Mouse (Mus musculus): Measurements from ENCODE around the gene Rnf167. TPM values are rescaled to one million over a fixed set of nuclear protein-coding genes. Genes with fewer than 3 reads are reported as not detected.

Gene Rnf167
- polyA plus RNA-seq, 2 experiments from 2014 or later: 389 to 496 TPM

GRCm38 (mm10) chr11:70638293-70638692 lies 8.7 kb upstream of the Rnf167 start:
- ATAC-seq: no peak

DNA sequence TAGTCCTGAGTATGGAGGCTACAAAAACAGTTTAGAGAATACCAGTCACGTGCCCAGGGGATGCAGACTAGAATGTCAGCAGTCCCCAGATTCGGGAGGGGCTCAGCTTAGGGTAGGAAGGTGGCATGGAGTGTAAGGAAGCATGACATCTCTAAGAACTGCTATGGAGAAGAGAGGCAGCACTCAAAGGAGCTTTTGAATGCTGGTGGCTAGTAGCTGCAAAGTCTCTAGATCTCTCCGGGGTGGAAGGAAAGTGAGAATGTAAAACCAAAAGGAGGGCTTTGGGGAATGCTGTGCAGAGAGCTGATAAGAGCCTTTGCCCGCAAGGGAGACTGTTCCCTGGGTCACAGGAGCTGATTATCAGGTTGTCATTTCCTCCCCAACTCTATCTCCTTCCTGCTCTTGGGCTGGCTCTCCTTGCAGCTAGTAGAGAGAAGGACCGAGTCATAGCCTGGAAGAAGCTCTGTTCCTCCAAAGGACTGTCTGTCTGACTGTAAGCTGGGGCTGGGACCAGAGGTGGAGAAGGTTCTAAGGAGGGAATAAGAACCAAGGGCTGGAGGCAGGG lies 8.2 kb upstream of the Rnf167 start, which contains the start of gene Gp1ba:
Gene Gp1ba, plus strand, starts transcription at position 409 of the 565 bp plus-strand sequence.
- ATAC-seq: no peak

DNA sequence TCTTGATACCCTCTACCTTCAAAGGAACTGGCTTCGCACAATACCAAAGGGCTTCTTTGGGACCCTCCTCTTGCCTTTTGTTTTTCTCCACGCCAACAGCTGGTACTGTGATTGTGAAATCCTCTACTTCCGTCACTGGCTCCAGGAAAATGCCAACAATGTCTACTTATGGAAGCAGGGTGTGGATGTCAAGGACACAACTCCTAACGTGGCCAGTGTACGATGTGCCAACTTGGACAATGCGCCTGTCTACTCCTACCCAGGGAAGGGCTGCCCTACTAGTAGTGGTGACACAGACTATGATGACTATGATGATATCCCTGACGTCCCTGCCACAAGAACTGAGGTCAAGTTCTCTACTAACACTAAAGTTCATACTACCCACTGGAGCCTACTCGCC lies 7.1 kb upstream of the Rnf167 start:
- no peak for ATAC-seq

GRCm38 (mm10) chr11:70641241-70641640 lies 5.8 kb upstream of the Rnf167 start:
- ATAC-seq: no peak

GRCm38 (mm10) chr11:70643051-70643450 lies 4.0 kb upstream of the Rnf167 start:
- no peak for ATAC-seq

GRCm38 (mm10) chr11:70644564-70645103 lies 2.4 kb upstream of the Rnf167 start:
- no peak for ATAC-seq

GRCm38 (mm10) chr11:70645461-70646258 lies 1.4 kb upstream of the Rnf167 start:
- no peak for ATAC-seq

DNA sequence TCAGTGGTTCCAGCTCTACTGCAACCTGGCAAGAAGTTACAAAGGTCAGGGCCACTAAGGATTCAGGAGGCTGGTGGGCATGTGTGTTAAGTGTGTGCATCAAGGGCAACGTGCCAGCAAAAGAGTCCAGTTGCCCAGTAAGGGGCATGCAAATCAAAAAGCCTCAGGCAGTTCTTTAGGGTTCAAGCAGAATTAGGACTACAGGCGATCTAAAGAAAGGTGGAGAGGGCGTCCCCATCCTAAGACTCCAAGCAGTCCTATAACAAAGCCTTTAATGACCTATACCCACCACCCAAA lies 828 bp upstream of the Rnf167 start:
- no peak for ATAC-seq

- no peak for ATAC-seq
Observed at GRCm38 (mm10) chr11:70647716-70648420, 833 bp downstream of the Rnf167 start.

DNA sequence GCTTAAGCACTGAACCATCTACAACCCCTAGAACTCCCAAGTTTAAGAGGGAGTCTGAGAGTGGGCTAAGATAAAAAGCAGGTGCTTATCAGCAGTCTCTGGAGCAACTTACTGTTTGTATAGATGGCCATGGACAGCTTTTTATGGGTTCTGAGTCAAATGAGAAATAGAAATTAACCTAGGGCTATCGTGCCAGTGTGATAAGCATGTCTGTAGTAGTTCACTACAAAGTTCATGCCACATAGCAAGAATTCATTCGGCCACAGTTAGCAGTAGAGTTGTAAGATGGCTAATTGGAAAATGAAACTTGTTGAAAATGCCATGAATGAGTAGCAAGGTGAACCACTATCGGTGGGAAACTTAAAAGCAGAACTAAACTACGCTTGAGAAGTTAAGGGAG lies 1.5 kb downstream of the Rnf167 start:
- ATAC-seq: no peak

DNA sequence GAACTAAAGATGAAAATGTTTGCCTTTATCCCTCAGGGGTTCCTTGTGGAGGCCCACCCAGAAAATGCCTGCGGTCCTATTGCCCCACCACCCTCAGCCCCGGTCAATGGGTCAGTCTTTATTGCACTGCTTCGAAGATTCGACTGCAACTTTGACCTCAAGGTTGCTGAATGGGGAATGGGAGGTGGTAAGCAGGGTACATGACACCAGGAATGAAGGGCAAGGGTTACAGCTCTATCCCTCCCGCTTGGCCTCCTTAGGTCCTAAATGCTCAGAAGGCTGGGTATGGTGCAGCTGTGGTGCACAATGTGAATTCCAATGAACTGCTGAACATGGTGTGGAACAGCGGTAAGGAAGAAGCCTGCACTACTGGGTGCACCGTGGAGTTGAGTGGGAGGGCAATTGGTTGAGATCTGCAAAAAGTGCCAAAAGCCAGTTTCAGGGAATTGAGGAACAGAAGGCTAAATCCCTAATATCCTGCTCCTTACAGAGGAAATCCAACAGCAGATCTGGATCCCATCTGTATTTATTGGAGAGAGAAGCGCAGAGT lies 2.2 kb downstream of the Rnf167 start:
- no peak for ATAC-seq

DNA sequence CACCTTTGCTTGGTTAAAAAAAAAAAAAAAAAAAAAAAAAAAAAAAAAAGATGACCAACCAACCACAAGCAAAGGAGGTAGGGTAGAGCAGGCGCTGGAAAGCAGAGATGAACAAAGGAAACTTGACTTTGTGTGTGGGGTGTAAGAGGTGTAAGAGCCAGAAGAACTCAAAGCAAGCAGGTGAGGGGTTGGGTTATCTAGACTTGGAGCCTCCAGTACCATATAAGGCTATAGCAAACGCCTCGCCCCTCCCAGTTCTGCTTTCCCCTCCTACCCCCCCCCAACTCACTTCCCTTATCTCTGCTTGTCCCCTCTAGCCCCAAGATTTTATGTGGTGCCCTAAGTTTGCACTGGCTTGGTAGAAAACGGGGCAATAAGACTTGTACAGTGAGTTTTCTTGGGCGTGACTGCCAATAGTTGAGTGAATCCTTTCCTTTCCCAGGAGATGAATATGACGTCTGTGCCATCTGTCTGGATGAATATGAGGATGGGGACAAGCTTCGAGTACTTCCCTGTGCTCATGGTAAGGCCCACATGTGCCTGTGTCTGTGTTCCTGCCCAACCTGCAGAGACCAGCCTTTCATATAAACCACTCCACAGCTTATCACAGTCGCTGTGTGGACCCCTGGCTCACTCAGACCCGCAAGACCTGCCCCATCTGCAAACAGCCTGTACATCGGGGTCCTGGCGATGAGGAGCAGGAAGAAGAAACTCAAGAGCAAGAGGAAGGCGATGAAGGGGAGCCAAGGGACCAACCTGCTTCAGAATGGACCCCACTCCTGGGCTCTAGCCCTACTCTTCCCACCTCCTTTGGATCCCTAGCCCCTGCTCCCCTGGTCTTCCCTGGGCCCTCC lies 3.5 kb downstream of the Rnf167 start:
- peak; percentile 48 for ATAC-seq

GRCm38 (mm10) chr11:70651391-70651790 lies 4.4 kb downstream of the Rnf167 start:
- no peak for ATAC-seq

DNA sequence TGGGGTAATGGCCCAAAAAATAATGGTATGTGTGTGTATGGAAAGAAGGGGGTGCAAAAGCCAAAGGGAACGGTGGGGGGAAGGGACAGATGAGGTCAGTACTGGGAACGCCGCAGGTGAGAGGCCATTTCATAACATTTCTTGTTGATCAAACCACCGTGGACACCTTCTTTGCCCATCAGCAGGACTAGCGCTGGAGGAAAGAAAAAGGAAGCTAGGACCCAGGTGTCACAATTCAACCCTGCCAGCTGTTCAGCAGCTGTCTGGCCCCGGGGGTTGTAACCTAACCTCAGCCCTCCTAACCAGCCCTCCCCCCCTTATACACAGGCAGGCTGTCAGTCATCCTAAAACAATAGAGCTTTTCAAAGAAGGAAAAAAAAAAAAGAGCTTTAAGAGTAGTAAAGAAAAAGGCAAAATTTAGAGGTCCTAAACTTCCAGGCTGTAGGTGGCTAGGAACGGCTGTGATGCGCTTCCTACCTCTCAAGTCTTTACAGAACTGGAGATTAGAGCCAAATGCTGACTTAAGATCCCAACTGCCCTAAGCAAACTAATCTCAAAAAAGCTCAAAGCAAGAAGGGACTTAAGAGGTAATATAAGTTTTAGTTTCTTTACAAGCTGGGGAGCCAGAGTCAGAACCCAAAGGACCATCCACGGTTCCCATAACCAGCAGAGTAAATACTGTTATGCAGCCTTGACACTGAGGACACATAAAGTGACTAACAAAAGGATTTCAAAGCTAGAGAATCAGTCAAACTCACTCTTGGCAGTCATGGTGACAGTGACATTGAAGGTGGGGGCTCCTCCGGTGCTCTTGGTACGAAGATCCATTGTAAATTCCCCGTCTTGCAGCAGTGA lies 5.2 kb downstream of the Rnf167 start:
- ATAC-seq: no peak

- ATAC-seq: no peak
Observed at GRCm38 (mm10) chr11:70652884-70653344, 5.9 kb downstream of the Rnf167 start.

GRCm38 (mm10) chr11:70653345-70654197 lies 6.5 kb downstream of the Rnf167 start:
- peak; percentile 17 for ATAC-seq

DNA sequence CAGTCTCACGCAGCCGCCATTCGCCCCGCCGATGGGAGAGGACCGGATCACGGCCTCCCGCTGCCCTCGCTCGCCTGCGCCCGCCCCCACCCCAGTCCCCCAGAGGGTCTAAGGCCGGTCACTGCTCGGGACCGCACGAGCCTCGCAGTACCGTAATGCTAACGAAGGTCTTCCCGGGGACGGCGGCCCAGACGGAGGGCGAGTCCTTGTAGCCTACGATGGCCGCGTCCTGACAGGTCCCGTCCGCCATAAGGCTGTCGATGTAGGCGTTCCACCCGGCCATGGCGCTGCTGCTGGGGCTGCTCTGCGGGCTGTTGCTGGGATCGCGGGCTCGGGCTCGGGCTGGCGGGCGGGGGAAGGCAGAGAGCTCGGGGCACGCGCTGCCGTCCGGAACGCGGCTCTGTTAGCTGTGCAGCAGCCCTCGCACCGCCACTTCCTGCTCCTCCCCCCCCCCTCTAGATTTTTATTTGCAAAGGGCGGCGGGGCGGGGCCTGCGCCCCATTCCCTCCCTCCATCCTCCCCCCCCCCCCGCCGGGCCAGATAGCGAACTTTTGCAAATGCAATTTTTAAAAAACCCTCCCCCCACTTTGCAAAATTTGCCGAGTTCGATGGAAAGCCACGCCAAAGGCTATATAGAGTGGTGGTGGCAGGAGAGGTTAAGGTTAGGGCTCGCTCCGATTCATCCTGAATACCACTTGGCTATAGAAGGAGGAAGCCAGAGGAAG lies 7.3 kb downstream of the Rnf167 start, which contains the start of gene Pfn1:
Gene Pfn1, minus strand, starts transcription at position 447 of the 725 bp plus-strand sequence.
- peak; percentile 36 for ATAC-seq

DNA sequence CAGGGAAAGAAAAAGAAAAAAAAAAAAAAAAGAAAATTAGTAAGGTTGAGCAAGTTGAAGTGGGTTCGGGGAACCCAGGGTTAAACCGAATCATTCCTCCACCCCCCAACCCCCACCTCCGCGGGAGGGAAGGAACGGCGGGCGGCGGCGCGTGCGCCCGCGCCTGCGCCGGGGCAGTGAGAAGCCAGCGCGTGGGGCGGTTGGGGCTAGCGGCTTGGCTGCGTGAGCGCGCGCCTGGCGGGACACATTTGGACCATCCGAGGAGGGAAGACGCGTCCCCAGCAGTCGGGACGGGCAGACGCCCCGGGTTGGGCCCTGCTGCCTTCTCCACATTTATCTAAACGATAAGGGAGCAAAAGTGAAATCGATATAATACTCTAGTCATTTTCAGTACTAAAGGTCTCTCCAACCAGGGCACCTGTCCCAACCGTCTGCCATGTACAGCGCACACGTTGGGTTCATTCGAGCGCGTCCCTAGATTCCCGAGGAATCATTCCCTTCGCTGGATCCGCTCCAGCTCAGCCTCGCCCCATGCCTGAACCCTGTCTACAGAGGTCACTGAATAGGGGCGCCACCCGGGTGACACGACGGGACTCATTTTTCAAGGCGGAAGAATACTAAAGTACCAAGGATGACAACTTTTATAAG lies 8.0 kb downstream of the Rnf167 start:
- ATAC-seq: peak; percentile 32

Measured in CD4-positive, CD25-positive, alpha-beta regulatory T cell, adult 4 months (primary cell).